Mouse (Mus musculus) lung, adult 2 months (tissue): Measurements from ENCODE around the gene Map2k3.

Experiments used
- CTCF ChIP-seq: fragments of 200-500 bp; IDR thresholded peaks from 2 replicates; pipeline ENCODE4 v1.5.1; 2011; ENCODE audit warnings: mild to moderate bottlenecking, low read length, control low read depth; ENCODE audit not compliant: insufficient read depth
- POLR2A ChIP-seq: fragments of 200-500 bp; IDR thresholded peaks from 2 replicates; pipeline ENCODE4 v1.6.1; 2011; ENCODE audit warnings: low read depth, mild to moderate bottlenecking, control low read depth, low read length, borderline replicate concordance; ENCODE audit errors: extremely low read depth

DNA sequence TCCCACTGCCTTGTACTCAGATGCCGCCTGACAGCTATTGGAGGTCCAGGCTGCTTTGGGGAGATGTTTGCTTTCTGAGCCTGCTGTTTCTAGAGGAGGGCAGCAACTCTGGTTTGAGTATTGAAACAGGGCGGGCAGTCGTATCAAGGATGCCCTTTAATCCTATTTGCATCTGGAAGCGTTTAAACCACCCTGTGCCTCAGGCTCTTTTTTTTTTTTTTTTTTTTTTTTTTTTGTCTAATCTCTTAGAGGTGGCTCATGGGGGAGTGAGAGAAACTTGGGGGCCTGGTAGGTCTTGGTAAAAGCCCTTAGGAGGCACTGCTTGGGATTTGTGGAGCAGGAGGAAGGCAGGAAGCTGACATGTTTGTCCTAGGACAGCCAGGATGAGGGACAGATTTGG, 13.2 kb downstream of the Map2k3 start:
- TF ChIP-seq CTCF (no peak), POLR2A (no peak)
